Mouse (Mus musculus): Measurements from ENCODE around the gene Fgfr2.

DNA sequence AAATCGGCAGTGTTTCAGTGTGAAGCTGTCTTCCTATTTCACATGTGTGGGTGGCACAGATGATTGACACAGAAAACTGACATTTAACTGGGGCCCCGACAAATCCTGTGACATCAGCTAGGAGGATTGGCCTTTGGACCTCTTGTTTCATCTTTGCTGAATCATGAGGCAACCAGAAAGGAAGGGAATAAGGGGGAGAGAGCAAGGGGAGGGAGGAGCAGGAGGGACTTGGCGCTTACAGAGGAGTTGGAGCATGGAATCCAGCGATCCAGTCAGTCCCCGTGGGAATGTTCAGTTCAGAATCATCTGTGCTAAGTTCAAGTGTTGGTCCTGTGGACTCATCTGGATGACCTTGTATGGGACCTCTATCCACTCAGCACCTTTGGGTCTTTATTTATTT lies 39.9 kb upstream of the Fgfr2 start:
- no peak for TF ChIP-seq USF1 (IDR thresholded peaks at IDR 0.05; ENCODE audit: low read depth)
- TF ChIP-seq CTCF (IDR thresholded peaks at IDR 0.05; ENCODE audit: control insufficient read depth, insufficient read depth, insufficient read length): no peak
- TF ChIP-seq CEBPB (IDR thresholded peaks at IDR 0.05; ENCODE audit: low read depth): no peak
- no peak for TF ChIP-seq MAX (IDR thresholded peaks at IDR 0.05)
- no peak for TF ChIP-seq MYOD1 (IDR thresholded peaks at IDR 0.05; ENCODE audit: control insufficient read depth, insufficient read length, low read depth)
